Mouse (Mus musculus): Measurements from ENCODE around the gene Mthfsd. TPM values are rescaled to one million over a fixed set of nuclear protein-coding genes. Genes with fewer than 3 reads are reported as not detected.

The Mthfsd gene
- total and polyA plus RNA-seq, 3 experiments = 46.1 to 62.6 TPM; not detected in 1

DNA sequence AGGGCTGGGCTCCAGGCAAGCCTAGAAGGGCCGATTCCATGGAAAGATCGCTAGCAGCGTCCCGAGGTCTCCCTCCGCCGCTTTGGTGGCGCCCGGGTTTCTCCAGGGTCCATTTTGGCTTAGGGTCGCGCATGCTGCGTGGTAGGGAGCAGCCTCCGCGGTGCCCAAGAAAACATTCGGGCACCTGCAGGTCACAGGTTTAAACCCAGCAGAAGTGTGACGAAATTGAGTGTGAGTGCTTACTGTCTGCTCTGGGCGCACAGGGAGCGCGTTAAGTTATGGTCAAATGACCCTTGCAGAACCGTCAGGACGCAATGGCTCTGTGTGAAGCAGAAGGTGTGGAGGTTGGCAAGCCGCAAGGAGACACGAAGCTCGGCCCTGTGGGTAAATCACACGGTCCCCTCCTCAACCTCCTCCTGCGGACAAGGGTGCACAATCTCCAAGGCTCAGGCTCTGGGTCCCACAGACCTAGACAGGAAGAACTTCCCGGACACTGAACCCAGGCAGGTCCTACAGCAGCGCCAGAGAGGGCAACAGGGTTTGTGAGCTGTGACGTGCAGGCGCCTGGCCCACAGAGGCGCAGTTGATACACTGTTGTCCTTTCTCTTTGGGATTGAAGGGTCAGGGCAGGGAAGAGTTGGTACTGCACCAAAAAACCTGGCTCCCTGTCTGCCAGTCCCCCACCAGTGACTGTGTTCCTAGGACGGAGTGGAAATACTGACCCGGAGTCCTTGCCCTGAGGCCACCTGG is 18.4 kb downstream of the Mthfsd start:
- H3K4me1 ChIP-seq (ENCODE audit: control insufficient read depth in 1 of 2, insufficient read depth in 2 of 2, low read length in 2 of 2) = no peaks in the 10 kb centered on the region
- no peak overlapping the region for H3K9ac ChIP-seq (ENCODE audit: control insufficient read depth, low read depth, low read length, poor library complexity, severe bottlenecking)
- H3K27me3 ChIP-seq (ENCODE audit: control insufficient read depth in 1 of 2, insufficient read depth in 2 of 2, low read length in 2 of 2) = no peaks in the 10 kb centered on the region
- H3K36me3 ChIP-seq (ENCODE audit: control insufficient read depth in 1 of 2, insufficient read depth in 2 of 2, low read length in 2 of 2) = no peaks in the 10 kb centered on the region
- TF ChIP-seq NRF1 (IDR thresholded peaks at IDR 0.05; ENCODE audit: insufficient read depth, low read depth, low read length, poor library complexity, severe bottlenecking) = no peak
- no peak for TF ChIP-seq MEF2A (IDR thresholded peaks at IDR 0.05; ENCODE audit: extremely low read depth, insufficient replicate concordance, low read depth, low read length, poor library complexity, severe bottlenecking)
- TF ChIP-seq TCF12 (IDR thresholded peaks at IDR 0.05; ENCODE audit: low read depth, low read length) = no peak
- TF ChIP-seq ZMIZ1 (IDR thresholded peaks at IDR 0.05; ENCODE audit: low read depth, low read length) = no peak
- no peak for TF ChIP-seq GABPA (IDR thresholded peaks at IDR 0.05; ENCODE audit: low read depth, low read length)
- TF ChIP-seq BHLHE40 (IDR thresholded peaks at IDR 0.05; ENCODE audit: borderline replicate concordance, low read depth, low read length) = no peak
- TF ChIP-seq USF2 (IDR thresholded peaks at IDR 0.05; ENCODE audit: borderline replicate concordance in 1 of 2, insufficient read depth in 1 of 2, low read depth in 1 of 2, low read length in 2 of 2) = no peak
- no peak for TF ChIP-seq TBP (IDR thresholded peaks at IDR 0.05; ENCODE audit: low read depth, low read length)
- no peak for TF ChIP-seq ZNF384 (IDR thresholded peaks at IDR 0.05; ENCODE audit: low read depth, low read length)
- H3K9me3 ChIP-seq (replicated peaks; ENCODE audit: insufficient read depth, low read length) = no peaks in the 10 kb centered on the region
- H3K79me2 ChIP-seq (ENCODE audit: control insufficient read depth, insufficient read depth, low read length, poor library complexity) = no peaks in the 10 kb centered on the region
- no peak overlapping the region for H3K4me3 ChIP-seq (ENCODE audit: control insufficient read depth in 1 of 2, insufficient read depth in 1 of 2, low read depth in 2 of 2, low read length in 2 of 2)
- H3K27ac ChIP-seq (ENCODE audit: control insufficient read depth, low read depth, low read length) = no peak overlapping the region
- no peak for DNase-seq (ENCODE audit: low read depth, low spot score)

DNA sequence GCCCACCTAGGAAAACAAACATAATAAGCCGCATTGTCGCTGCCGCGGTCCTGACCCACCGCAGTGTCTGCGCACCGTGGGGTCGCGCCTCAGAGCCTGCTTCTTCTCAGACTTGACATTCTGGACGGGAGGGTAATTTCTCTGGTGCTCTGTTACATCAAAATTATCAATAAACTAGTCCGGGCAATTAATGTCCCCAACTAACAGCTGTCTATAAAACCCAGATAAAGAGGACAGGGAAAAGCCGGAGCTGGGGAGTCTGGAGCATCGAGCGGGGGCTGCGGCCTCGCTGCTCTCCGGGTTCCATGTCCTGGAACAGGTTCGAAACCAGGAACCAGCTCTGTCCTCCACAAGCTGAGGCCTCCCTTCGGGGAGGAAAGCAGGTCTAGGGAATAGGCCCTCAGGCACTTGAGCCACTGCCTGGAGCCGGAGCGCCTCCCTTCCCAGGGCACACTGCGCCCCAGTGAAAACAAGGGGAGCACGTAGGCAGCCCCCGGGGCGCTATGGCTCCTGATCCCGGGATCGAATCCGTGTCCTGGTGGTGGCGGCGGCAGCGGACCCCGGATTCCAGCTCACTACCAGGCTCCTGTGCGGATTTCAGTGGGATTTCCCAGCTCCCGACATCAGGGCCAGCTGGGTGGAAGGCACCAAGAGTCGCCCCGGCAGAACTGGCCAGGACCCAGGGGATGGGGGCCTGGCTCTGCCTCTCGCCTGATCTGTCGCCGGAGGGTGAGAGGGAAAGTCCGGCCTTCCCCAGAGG is 19.1 kb downstream of the Mthfsd start:
- Histone ChIP-seq H3K79me2 (ENCODE audit: control insufficient read depth, insufficient read depth, low read length, poor library complexity) (no peaks in the 10 kb centered on the region), H3K4me3 (ENCODE audit: control insufficient read depth in 1 of 2, insufficient read depth in 1 of 2, low read depth in 2 of 2, low read length in 2 of 2) (no peak overlapping the region), H3K9ac (ENCODE audit: control insufficient read depth, low read depth, low read length, poor library complexity, severe bottlenecking) (no peak overlapping the region), H3K9me3 (replicated peaks; ENCODE audit: insufficient read depth, low read length) (no peaks in the 10 kb centered on the region), H3K4me1 (ENCODE audit: control insufficient read depth in 1 of 2, insufficient read depth in 2 of 2, low read length in 2 of 2) (no peaks in the 10 kb centered on the region), H3K36me3 (ENCODE audit: control insufficient read depth in 1 of 2, insufficient read depth in 2 of 2, low read length in 2 of 2) (no peaks in the 10 kb centered on the region), H3K27ac (ENCODE audit: control insufficient read depth, low read depth, low read length) (no peak overlapping the region), H3K27me3 (ENCODE audit: control insufficient read depth in 1 of 2, insufficient read depth in 2 of 2, low read length in 2 of 2) (no peaks in the 10 kb centered on the region)
- no peak for TF ChIP-seq ELF1 (IDR thresholded peaks at IDR 0.05; ENCODE audit: low read depth, low read length)
- TF ChIP-seq E2F4 (IDR thresholded peaks at IDR 0.05; ENCODE audit: borderline replicate concordance, low read depth, low read length) = no peak
- no peak for TF ChIP-seq UBTF (IDR thresholded peaks at IDR 0.05; ENCODE audit: borderline replicate concordance, insufficient read depth, low read depth, low read length)
- TF ChIP-seq JUND (IDR thresholded peaks at IDR 0.05; ENCODE audit: low read depth, low read length) = no peak
- no peak for TF ChIP-seq POLR2A (IDR thresholded peaks at IDR 0.05; ENCODE audit: control insufficient read depth in 1 of 2, insufficient read depth in 1 of 2, low read depth in 1 of 2, low read length in 2 of 2, poor library complexity in 1 of 2)
- no peak for TF ChIP-seq ZNF384 (IDR thresholded peaks at IDR 0.05; ENCODE audit: low read depth, low read length)
- no peak for TF ChIP-seq RCOR1 (IDR thresholded peaks at IDR 0.05; ENCODE audit: low read depth, low read length)
- no peak for TF ChIP-seq RAD21 (IDR thresholded peaks at IDR 0.05; ENCODE audit: low read depth, low read length)
- TF ChIP-seq KAT2A (conservative IDR thresholded peaks at IDR 0.05; ENCODE audit: low read depth, low read length) = no peak
- TF ChIP-seq NRF1 (IDR thresholded peaks at IDR 0.05; ENCODE audit: insufficient read depth, low read depth, low read length, poor library complexity, severe bottlenecking) = no peak
- TF ChIP-seq ZC3H11A (IDR thresholded peaks at IDR 0.05; ENCODE audit: low read depth, low read length) = no peak
- TF ChIP-seq GATA1 (IDR thresholded peaks at IDR 0.05; ENCODE audit: low read depth, low read length) = no peak
- no peak for TF ChIP-seq MAZ (IDR thresholded peaks at IDR 0.05; ENCODE audit: low read depth, low read length)
- no peak for TF ChIP-seq NELFE (IDR thresholded peaks at IDR 0.05; ENCODE audit: low read depth, low read length)
- TF ChIP-seq SMC3 (IDR thresholded peaks at IDR 0.05; ENCODE audit: low read depth, low read length) = no peak
- DNase-seq (ENCODE audit: low read depth, low spot score) = no peak

Measured in MEL (cell line).